Mouse (Mus musculus): ENCODE measurements around the gene Pcdh20. TPM values are rescaled to one million over a fixed set of nuclear protein-coding genes. Genes with fewer than 3 reads are reported as not detected.
A peak's percentile ranks its signal among the peaks of the same experiment; 100 is the strongest.

Gene Pcdh20
- 0.14 and 0.23 TPM in 2 replicates for polyA plus RNA-seq (2014; fragmentation: Nextera tagmentation; extraction: Ambion mirVana)

DNA sequence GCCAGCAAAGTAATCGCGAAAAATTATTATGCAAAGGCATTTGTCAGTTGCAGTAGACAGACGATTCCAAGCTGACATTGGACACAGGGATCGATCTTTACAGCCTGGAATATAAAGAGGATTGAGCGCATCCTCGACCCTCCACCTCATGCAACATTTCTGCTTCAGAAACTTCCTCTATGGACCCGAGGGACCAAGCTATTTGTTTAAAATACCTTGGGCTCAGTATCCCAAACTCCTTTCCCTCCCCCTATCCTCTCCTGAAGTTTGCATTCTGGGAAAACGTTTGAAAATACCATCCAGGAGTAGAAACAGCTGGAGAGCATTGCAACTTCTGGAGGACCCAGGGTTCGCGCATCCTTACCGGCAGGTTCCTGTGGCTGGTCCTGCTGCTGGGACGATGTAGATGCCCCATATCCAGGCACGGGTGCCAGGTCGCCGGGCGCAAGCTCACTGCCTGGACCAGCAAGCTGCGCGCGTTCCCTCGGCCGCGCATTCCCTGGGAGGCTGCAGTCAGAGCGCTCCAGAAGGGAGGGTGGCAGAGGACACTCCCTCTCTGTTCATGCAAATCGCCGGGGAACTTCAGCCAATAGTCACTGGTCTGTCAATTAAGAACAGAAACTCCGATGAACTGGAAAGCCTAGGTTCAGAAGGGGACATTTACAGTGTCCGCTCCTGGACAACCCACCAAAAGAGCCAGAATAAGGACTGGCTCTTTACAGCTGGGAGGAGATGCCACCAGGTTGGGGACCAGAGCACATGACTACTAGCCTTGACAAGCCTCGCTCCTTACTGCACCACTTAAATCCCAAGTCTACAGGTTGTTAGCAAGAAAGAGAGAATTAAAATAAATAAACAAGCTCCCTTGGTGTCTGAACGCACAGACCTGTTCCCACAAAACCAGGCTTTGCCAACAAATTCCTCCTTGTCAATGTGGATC is at the start of gene Pcdh20:
Gene Pcdh20 (minus strand): TSS at position 902 of the 940 bp plus-strand sequence.
- Histone ChIP-seq H3K36me3 (ENCODE audit: control insufficient read depth, insufficient read depth, low read length) (no peaks in the 10 kb centered on the region), H3K9me3 (replicated peaks; ENCODE audit: control insufficient read depth, low read length) (no peaks in the 10 kb centered on the region), H3K4me2 (peak within 1 kb of the TSS; percentile 87), H3K27me3 (ENCODE audit: control insufficient read depth, insufficient read depth, low read length) (peaks cover 11% of the 10 kb centered on the region), H3K4me3 (ENCODE audit: low read depth, low read length) (peak within 1 kb of the TSS; percentile 47), H3K4me1 (ENCODE audit: control insufficient read depth, insufficient read depth, low read length) (no peaks in the 10 kb centered on the region), H3K27ac (ENCODE audit: low read depth, low read length) (no peak within 1 kb of the TSS), H3K9ac (ENCODE audit: low read depth, low read length) (no peak within 1 kb of the TSS)
- ATAC-seq (replicated peaks; ENCODE audit: insufficient number of reproducible peaks, low FRiP score, low TSS enrichment): peak; percentile 61
- 4% methylated on average over 29 of the region's 29 CpGs for WGBS (ENCODE audit: insufficient replicate concordance)

DNA sequence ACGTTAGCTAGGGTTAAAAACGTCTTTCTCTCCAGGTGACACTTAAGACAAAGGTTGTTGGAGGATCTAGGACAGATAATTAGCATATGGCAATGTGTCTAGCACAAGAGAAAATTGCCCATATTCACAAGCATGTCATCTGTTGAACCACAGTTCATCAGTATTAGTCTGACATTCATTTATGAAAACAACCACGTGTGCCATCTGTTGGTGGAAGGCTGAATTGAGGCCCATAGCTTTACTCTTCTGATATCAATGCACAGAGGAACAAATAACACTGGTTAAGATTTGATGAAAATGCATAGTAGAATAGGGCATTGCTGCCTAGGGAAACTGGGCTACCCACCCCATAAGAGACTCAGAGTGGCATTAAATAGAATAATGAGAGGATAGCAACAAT is 8.7 kb upstream of the Pcdh20 start:
- H3K4me1 ChIP-seq (ENCODE audit: control insufficient read depth, insufficient read depth, low read length): no peaks in the 10 kb centered on the region
- H3K4me3 ChIP-seq (ENCODE audit: low read depth, low read length): no peak overlapping the region
- no peaks in the 10 kb centered on the region for H3K36me3 ChIP-seq (ENCODE audit: control insufficient read depth, insufficient read depth, low read length)
- H3K4me2 ChIP-seq: no peak overlapping the region
- no peak overlapping the region for H3K27ac ChIP-seq (ENCODE audit: low read depth, low read length)
- ATAC-seq (replicated peaks; ENCODE audit: insufficient number of reproducible peaks, low FRiP score, low TSS enrichment): no peak
- WGBS (ENCODE audit: insufficient replicate concordance): 53% methylated on average over 3 of the region's 3 CpGs
- no peaks in the 10 kb centered on the region for H3K27me3 ChIP-seq (ENCODE audit: control insufficient read depth, insufficient read depth, low read length)
- no peaks in the 10 kb centered on the region for H3K9me3 ChIP-seq (replicated peaks; ENCODE audit: control insufficient read depth, low read length)
- no peak overlapping the region for H3K9ac ChIP-seq (ENCODE audit: low read depth, low read length)

DNA sequence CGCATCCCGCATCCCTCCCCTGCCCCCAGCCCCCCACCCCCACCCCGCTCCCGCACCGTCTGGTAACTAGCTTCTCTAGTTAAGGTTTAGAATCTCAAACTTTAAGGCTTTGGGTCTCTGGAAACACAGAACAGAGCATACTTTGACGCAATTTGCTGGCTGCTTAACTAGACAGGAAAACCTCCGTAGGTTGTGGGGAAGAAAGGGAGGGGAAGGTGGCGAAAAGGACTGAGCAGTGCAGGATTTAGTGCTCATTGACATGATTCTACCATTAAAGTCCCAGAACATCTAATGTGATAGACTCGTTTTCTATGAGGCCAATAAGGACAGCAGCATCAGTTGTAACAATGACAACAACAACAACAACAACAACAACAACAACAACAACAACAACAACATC is 1.2 kb downstream of the Pcdh20 start:
- no peak overlapping the region for H3K27ac ChIP-seq (ENCODE audit: low read depth, low read length)
- peak overlapping the region; percentile 87 for H3K4me2 ChIP-seq
- no peaks in the 10 kb centered on the region for H3K9me3 ChIP-seq (replicated peaks; ENCODE audit: control insufficient read depth, low read length)
- H3K36me3 ChIP-seq (ENCODE audit: control insufficient read depth, insufficient read depth, low read length): no peaks in the 10 kb centered on the region
- H3K9ac ChIP-seq (ENCODE audit: low read depth, low read length): no peak overlapping the region
- H3K27me3 ChIP-seq (ENCODE audit: control insufficient read depth, insufficient read depth, low read length): peaks cover 11% of the 10 kb centered on the region
- H3K4me3 ChIP-seq (ENCODE audit: low read depth, low read length): peak overlapping the region; percentile 47
- H3K4me1 ChIP-seq (ENCODE audit: control insufficient read depth, insufficient read depth, low read length): no peaks in the 10 kb centered on the region
- 3% methylated on average over 9 of the region's 9 CpGs for WGBS (ENCODE audit: insufficient replicate concordance)
- no peak for ATAC-seq (replicated peaks; ENCODE audit: insufficient number of reproducible peaks, low FRiP score, low TSS enrichment)

DNA sequence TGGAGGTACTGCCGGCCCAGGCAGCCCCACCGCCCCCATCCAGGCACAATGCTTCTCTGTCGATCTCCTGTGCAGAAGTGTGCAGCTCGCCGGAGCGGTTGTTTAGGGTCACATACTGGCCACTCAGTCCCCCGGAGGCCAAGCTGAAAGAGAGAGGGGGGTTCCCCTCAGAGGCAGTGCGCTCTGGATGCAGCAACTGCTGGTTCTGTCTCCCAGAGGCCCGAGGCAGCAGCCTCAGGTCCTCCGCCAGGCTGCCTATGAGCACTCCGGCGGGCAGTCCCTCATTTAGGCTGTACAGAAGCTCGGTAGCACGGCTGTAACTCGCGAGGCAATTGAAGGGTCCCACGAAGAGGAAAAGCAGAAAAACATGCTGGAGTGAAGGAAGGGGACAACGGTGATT is 1.8 kb downstream of the Pcdh20 start:
- H3K27me3 ChIP-seq (ENCODE audit: control insufficient read depth, insufficient read depth, low read length): peaks cover 11% of the 10 kb centered on the region
- peak; percentile 46; the same call in 1 of the 2 replicates for ATAC-seq (replicated peaks; ENCODE audit: insufficient number of reproducible peaks, low FRiP score, low TSS enrichment)
- peak overlapping the region; percentile 87 for H3K4me2 ChIP-seq
- no peak overlapping the region for H3K9ac ChIP-seq (ENCODE audit: low read depth, low read length)
- H3K4me1 ChIP-seq (ENCODE audit: control insufficient read depth, insufficient read depth, low read length): no peaks in the 10 kb centered on the region
- no peak overlapping the region for H3K27ac ChIP-seq (ENCODE audit: low read depth, low read length)
- peak overlapping the region; percentile 47 for H3K4me3 ChIP-seq (ENCODE audit: low read depth, low read length)
- no peaks in the 10 kb centered on the region for H3K36me3 ChIP-seq (ENCODE audit: control insufficient read depth, insufficient read depth, low read length)
- WGBS (ENCODE audit: insufficient replicate concordance): 4% methylated on average over 18 of the region's 18 CpGs
- no peaks in the 10 kb centered on the region for H3K9me3 ChIP-seq (replicated peaks; ENCODE audit: control insufficient read depth, low read length)

DNA sequence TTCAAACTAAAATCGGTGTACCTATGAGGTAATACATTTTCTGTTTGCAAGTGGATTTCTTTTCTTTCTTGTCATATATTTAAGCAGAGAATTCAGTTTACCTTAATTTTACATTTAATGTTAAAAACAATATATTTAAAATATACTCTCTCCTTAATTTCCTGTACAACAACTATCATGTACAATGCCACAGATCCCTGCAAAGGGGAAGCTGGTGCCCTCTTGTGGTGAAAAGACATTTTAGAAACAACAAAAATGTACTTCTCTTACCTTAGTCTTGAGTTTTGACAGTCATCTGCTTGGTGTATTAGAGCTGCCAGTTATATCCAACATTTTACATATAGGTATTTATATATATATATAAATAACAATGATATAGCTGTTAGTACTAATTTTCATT is 4.8 kb downstream of the Pcdh20 start:
- H3K4me1 ChIP-seq (ENCODE audit: control insufficient read depth, insufficient read depth, low read length): no peaks in the 10 kb centered on the region
- ATAC-seq (replicated peaks; ENCODE audit: insufficient number of reproducible peaks, low FRiP score, low TSS enrichment): no peak
- H3K4me2 ChIP-seq: no peak overlapping the region
- H3K4me3 ChIP-seq (ENCODE audit: low read depth, low read length): no peak overlapping the region
- H3K9ac ChIP-seq (ENCODE audit: low read depth, low read length): no peak overlapping the region
- WGBS (ENCODE audit: insufficient replicate concordance): 91% methylated on average over 1 of the region's 1 CpGs
- H3K9me3 ChIP-seq (replicated peaks; ENCODE audit: control insufficient read depth, low read length): no peaks in the 10 kb centered on the region
- H3K27me3 ChIP-seq (ENCODE audit: control insufficient read depth, insufficient read depth, low read length): peaks cover 11% of the 10 kb centered on the region
- no peak overlapping the region for H3K27ac ChIP-seq (ENCODE audit: low read depth, low read length)
- no peaks in the 10 kb centered on the region for H3K36me3 ChIP-seq (ENCODE audit: control insufficient read depth, insufficient read depth, low read length)

DNA sequence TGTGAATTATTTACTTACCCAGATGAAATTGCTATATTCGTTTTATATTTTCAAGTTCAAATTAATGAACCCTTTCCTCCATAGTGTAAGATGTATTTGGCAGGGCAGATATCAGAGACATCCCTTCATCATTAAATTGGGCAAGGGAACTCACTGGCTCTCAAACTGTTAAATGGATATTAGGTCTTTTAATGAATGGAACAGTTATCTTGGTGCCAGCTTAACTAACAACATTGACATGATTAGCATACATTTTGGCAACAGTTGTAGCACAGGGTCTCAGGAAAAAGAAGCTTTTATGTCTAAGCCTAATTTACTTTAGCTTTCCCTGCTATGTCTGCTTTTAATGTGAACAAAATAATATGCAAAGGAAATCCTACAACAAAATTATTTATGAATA is 6.8 kb downstream of the Pcdh20 start:
- ATAC-seq (replicated peaks; ENCODE audit: insufficient number of reproducible peaks, low FRiP score, low TSS enrichment): no peak
- Histone ChIP-seq H3K9ac (ENCODE audit: low read depth, low read length) (no peak overlapping the region), H3K4me3 (ENCODE audit: low read depth, low read length) (no peak overlapping the region), H3K36me3 (ENCODE audit: control insufficient read depth, insufficient read depth, low read length) (no peaks in the 10 kb centered on the region), H3K9me3 (replicated peaks; ENCODE audit: control insufficient read depth, low read length) (no peaks in the 10 kb centered on the region), H3K27ac (ENCODE audit: low read depth, low read length) (no peak overlapping the region), H3K27me3 (ENCODE audit: control insufficient read depth, insufficient read depth, low read length) (peaks cover 11% of the 10 kb centered on the region), H3K4me2 (no peak overlapping the region), H3K4me1 (ENCODE audit: control insufficient read depth, insufficient read depth, low read length) (no peaks in the 10 kb centered on the region)
- WGBS (ENCODE audit: insufficient replicate concordance): 58% methylated on average over 1 of the region's 1 CpGs

DNA sequence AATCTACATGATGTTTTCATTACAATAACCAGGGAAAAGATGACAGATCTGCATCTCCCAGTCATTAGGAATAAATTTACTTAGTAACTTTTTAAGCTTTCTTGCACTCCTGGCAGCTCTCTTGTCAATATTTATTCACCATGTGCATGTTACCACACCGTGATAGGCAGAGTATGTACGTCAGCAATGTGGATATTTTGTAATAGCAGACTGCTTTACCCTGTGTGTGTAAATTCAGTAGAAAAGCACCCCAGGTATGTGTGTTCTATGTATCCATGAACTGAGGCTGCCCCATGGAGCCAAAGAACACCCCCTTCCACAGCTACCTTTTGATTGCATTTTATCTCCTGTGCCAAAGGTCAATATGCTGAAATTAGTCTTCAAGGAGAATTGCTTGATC is 7.8 kb downstream of the Pcdh20 start:
- Histone ChIP-seq H3K36me3 (ENCODE audit: control insufficient read depth, insufficient read depth, low read length) (no peaks in the 10 kb centered on the region), H3K4me1 (ENCODE audit: control insufficient read depth, insufficient read depth, low read length) (no peaks in the 10 kb centered on the region), H3K27me3 (ENCODE audit: control insufficient read depth, insufficient read depth, low read length) (peaks cover 3% of the 10 kb centered on the region; the same call in 1 of the 2 replicates), H3K9me3 (replicated peaks; ENCODE audit: control insufficient read depth, low read length) (no peaks in the 10 kb centered on the region), H3K4me2 (no peak overlapping the region), H3K4me3 (ENCODE audit: low read depth, low read length) (no peak overlapping the region), H3K27ac (ENCODE audit: low read depth, low read length) (no peak overlapping the region), H3K9ac (ENCODE audit: low read depth, low read length) (no peak overlapping the region)
- WGBS (ENCODE audit: insufficient replicate concordance): 72% methylated on average over 2 of the region's 2 CpGs
- ATAC-seq (replicated peaks; ENCODE audit: insufficient number of reproducible peaks, low FRiP score, low TSS enrichment): no peak

DNA sequence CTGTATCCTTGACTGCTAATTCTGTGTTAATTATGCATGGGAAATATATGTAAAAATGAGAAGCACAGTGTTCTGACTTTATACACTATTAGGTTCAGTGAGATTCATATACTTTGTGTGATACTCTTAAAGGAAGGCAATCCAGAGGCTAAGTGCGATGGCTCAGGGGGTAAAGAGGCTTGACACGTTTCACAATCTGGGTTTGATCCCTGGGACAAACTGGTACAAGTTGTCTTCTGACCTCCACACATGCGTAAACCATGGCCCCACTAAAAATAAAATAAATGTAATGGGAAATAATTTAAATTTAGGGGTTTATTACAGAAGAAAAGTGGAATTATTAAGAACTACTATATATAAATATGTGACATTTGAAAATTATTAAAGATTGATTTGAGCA is 8.3 kb downstream of the Pcdh20 start:
- Histone ChIP-seq H3K4me3 (ENCODE audit: low read depth, low read length) (no peak overlapping the region), H3K4me2 (no peak overlapping the region), H3K9ac (ENCODE audit: low read depth, low read length) (no peak overlapping the region), H3K36me3 (ENCODE audit: control insufficient read depth, insufficient read depth, low read length) (no peaks in the 10 kb centered on the region), H3K27me3 (ENCODE audit: control insufficient read depth, insufficient read depth, low read length) (peaks cover 2% of the 10 kb centered on the region; the same call in 1 of the 2 replicates), H3K9me3 (replicated peaks; ENCODE audit: control insufficient read depth, low read length) (no peaks in the 10 kb centered on the region), H3K27ac (ENCODE audit: low read depth, low read length) (no peak overlapping the region), H3K4me1 (ENCODE audit: control insufficient read depth, insufficient read depth, low read length) (no peaks in the 10 kb centered on the region)
- no peak for ATAC-seq (replicated peaks; ENCODE audit: insufficient number of reproducible peaks, low FRiP score, low TSS enrichment)
- 74% methylated on average over 3 of the region's 3 CpGs for WGBS (ENCODE audit: insufficient replicate concordance)

DNA sequence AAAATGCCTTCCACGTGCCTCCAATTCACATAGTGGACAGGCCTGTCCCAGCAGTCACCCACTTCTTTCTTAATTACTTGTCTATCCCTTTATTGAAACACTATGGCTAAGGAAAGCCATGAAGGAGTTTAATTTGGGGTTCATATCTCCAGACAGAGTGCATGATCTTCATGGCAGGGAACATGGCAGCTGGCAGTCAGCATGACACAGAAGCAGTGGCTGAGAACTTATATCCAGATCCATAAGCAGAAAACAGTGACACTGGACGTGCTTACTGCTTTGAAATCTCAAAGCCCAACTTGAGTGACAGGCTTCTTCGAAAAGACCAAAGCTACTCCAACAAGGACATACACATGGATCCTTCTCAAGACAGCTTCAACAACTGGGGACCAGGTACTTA is 10.5 kb downstream of the Pcdh20 start:
- H3K36me3 ChIP-seq (ENCODE audit: control insufficient read depth, insufficient read depth, low read length): no peaks in the 10 kb centered on the region
- no peak overlapping the region for H3K4me3 ChIP-seq (ENCODE audit: low read depth, low read length)
- H3K27ac ChIP-seq (ENCODE audit: low read depth, low read length): no peak overlapping the region
- no peak overlapping the region for H3K9ac ChIP-seq (ENCODE audit: low read depth, low read length)
- H3K4me1 ChIP-seq (ENCODE audit: control insufficient read depth, insufficient read depth, low read length): no peaks in the 10 kb centered on the region
- H3K4me2 ChIP-seq: no peak overlapping the region
- WGBS (ENCODE audit: insufficient replicate concordance): 69% methylated on average over 3 of the region's 3 CpGs
- ATAC-seq (replicated peaks; ENCODE audit: insufficient number of reproducible peaks, low FRiP score, low TSS enrichment): no peak
- no peaks in the 10 kb centered on the region for H3K9me3 ChIP-seq (replicated peaks; ENCODE audit: control insufficient read depth, low read length)
- no peaks in the 10 kb centered on the region for H3K27me3 ChIP-seq (ENCODE audit: control insufficient read depth, insufficient read depth, low read length)

All from heart, embryonic 11.5 days (tissue).